Mouse (Mus musculus) forebrain, postnatal 0 days (tissue): ENCODE data around the gene 1810055G02Rik. TPM values are rescaled to one million over a fixed set of nuclear protein-coding genes. Genes with fewer than 3 reads are reported as not detected.

Source experiments
- ATAC-seq: fragments of 200-750 bp; cut with Nextera tagmentation; 2 replicates; pipeline ENCODE4 v1.8.0; 2017; ENCODE audit warnings: mild to moderate bottlenecking, moderate library complexity
- DNase-seq: peaks from one replicate; pipeline ENCODE4 v3.0.0-alpha.2; 2015
- H3K27ac ChIP-seq: fragments of 300-500 bp; sonication (generic); 2 replicates; pipeline ENCODE4 v1.5.1; 2014; ENCODE audit warnings: low read depth, mild to moderate bottlenecking, antibody characterized with exemption, low read length, moderate library complexity, mixed read lengths
- H3K27me3 ChIP-seq: fragments of 300-500 bp; sonication (generic); 2 replicates; pipeline ENCODE4 v1.6.1; 2014; ENCODE audit warnings: mild to moderate bottlenecking, low read length, mixed read lengths; ENCODE audit not compliant: insufficient read depth
- H3K36me3 ChIP-seq: fragments of 300-500 bp; sonication (generic); 2 replicates; pipeline ENCODE4 v1.6.1; 2014; ENCODE audit warnings: mild to moderate bottlenecking, moderate library complexity; ENCODE audit not compliant: insufficient read depth
- H3K4me1 ChIP-seq: fragments of 300-500 bp; sonication (generic); 2 replicates; pipeline ENCODE4 v1.6.1; 2014; ENCODE audit warnings: antibody characterized with exemption; ENCODE audit not compliant: insufficient read depth
- H3K4me2 ChIP-seq: fragments of 300-500 bp; sonication (generic); 2 replicates; pipeline ENCODE4 v1.6.1; 2014; ENCODE audit warnings: low read depth, mild to moderate bottlenecking, moderate library complexity
- H3K4me3 ChIP-seq: fragments of 300-500 bp; sonication (generic); 2 replicates; pipeline ENCODE4 v1.5.1; 2014; ENCODE audit warnings: low read depth, low read length, mixed read lengths
- H3K9ac ChIP-seq: fragments of 300-500 bp; sonication (generic); 2 replicates; pipeline ENCODE4 v1.6.1; 2014; ENCODE audit warnings: mild to moderate bottlenecking
- H3K9me3 ChIP-seq: fragments of 300-500 bp; sonication (generic); 2 replicates; pipeline ENCODE4 v1.6.1; 2016; ENCODE audit warnings: low read length
- CTCF ChIP-seq: sonication (generic); IDR thresholded peaks from 2 replicates; pipeline ENCODE4 v1.5.1; 2016; ENCODE audit warnings: antibody characterized with exemption, control low read depth, low read depth
- WGBS: fragments of 180-500 bp; shearing (Covaris S2); extraction: QIAGEN DNeasy Blood & Tissue Kit; methylation state at CpG from one replicate; pipeline ENCODE4 v1.1.7; 2014; 5-methylcytosine and 5-hydroxymethylcytosine counted together
- polyA plus RNA-seq: library from polyadenylated mRNA; unstranded; fragments of >200 nt; fragmentation: Nextera tagmentation; extraction: Ambion mirVana; gene quantifications from 2 replicates; pipeline ENCODE4 v1.2.1, GENCODE M21; 2015
- total RNA-seq: library from RNA; depleted of rRNA; stranded (reverse); fragments of >200 nt; gene quantifications from 2 replicates; pipeline ENCODE4 v1.2.3, GENCODE M21; 2014; rRNA removed

1810055G02Rik gene
- total RNA-seq: 33.6 and 37.2 TPM in 2 replicates
- 38.4 and 39.0 TPM in 2 replicates for polyA plus RNA-seq

DNA sequence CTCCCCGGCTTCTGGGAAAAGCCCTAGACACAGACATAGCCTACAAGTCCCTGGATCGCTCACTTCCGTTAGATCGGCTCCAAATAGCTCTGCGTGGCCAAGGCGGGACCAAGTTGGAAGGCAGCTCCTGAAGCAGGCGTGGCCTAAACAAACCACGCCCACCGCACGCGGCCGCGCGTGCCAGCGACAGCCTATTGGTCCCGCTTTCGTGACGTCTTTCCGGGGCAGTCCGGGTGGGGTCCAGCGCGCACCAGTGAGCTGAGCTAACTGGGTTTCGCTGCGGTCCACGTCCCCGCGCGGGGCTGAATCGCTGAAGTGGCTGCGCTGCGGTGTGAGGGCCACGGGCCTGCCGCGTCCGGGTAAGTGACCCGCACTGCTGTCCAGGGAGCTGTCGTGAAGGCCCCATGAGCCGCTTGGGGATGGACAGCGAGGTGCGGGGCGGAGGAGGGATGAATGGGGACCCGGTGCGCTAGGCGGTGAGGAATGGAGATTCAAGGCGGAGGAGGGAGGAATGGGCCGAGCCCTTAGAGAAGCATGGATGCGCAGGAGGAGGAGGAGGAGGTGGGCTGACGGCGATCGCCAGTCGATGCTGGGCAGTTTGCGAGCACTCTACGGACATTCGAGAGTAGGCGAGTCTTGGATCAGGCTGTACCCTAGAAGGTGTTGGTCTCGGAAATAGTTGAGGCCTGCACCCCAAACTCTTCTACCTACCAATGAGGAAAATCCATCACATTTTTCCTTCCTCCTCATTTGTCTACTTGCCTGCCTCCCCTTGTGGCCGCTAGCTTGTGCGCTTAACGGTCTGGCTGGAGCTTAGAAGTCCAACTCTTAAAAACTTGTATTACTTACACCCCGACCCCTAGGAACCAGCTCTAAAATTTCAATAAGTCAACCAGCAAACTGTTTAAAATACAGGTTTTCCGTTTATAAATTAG, at the start of gene 1810055G02Rik:
TSS of gene 1810055G02Rik (plus strand) at position 216 of the 935 bp plus-strand sequence.
- ATAC-seq (peak; percentile 98), DNase-seq (peak; percentile 98)
- peak; percentile 34 for TF ChIP-seq CTCF
- Histone ChIP-seq H3K9ac (peak within 1 kb of the TSS; percentile 94), H3K9me3 (no peaks in the 10 kb centered on the region), H3K4me2 (peak within 1 kb of the TSS; percentile 80), H3K4me3 (peak within 1 kb of the TSS; percentile 88), H3K27ac (peak within 1 kb of the TSS; percentile 90), H3K36me3 (no peaks in the 10 kb centered on the region), H3K27me3 (no peaks in the 10 kb centered on the region), H3K4me1 (peaks cover 14% of the 10 kb centered on the region; the same call in 1 of the 2 replicates)
- under 1% methylated on average over 61 of the region's 61 CpGs for WGBS

DNA sequence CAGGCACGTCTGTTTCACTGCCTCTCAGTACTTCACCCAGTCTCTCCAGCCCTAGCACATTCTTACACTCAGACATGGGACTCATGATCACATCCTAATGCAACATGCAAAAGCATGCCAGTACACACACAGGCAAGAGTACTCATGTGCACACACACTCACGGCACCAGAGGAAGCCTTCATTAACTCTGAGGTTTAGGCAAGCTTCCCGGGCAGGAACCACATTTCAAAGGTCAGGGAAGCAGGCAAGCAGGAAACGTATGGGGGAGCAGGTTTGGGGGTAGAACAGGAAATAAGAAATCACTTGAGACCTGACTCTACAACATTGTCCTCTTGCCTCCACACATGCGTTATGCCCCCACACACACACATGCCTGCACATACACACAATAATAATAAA, 42.6 kb upstream of the 1810055G02Rik start:
- H3K27me3 ChIP-seq: no peaks in the 10 kb centered on the region
- TF ChIP-seq CTCF: no peak
- H3K4me3 ChIP-seq: no peak overlapping the region
- DNase-seq: no peak
- no peaks in the 10 kb centered on the region for H3K4me1 ChIP-seq
- no peak overlapping the region for H3K4me2 ChIP-seq
- H3K9me3 ChIP-seq: no peaks in the 10 kb centered on the region
- no peak overlapping the region for H3K9ac ChIP-seq
- no peak for ATAC-seq
- H3K36me3 ChIP-seq: no peaks in the 10 kb centered on the region
- WGBS: 75% methylated on average over 5 of the region's 5 CpGs
- H3K27ac ChIP-seq: no peak overlapping the region

DNA sequence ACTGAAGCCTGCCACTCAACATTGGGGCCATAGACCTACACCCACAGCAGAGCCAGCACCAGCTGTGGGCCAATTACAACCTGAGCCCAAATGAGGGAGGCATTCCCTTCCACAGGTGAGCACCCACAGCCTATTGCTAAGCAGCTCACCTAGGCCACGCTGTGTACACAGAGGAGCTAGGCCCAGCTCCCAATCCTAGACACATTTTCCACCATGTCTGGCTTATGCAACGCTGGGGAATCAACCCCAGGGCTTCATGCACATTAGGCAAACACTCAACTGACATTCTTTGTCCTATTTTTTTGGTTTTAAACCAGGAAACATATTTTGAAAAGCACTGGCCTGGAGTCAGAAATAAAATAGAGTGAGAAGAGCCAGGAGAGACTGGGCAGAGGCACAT, 41.5 kb upstream of the 1810055G02Rik start:
- DNase-seq: no peak
- Histone ChIP-seq H3K27ac (no peak overlapping the region), H3K9me3 (no peaks in the 10 kb centered on the region), H3K4me1 (no peaks in the 10 kb centered on the region), H3K4me2 (no peak overlapping the region), H3K9ac (no peak overlapping the region), H3K36me3 (no peaks in the 10 kb centered on the region), H3K27me3 (no peaks in the 10 kb centered on the region), H3K4me3 (no peak overlapping the region)
- TF ChIP-seq CTCF: no peak
- WGBS: 75% methylated on average over 2 of the region's 2 CpGs
- ATAC-seq: no peak

DNA sequence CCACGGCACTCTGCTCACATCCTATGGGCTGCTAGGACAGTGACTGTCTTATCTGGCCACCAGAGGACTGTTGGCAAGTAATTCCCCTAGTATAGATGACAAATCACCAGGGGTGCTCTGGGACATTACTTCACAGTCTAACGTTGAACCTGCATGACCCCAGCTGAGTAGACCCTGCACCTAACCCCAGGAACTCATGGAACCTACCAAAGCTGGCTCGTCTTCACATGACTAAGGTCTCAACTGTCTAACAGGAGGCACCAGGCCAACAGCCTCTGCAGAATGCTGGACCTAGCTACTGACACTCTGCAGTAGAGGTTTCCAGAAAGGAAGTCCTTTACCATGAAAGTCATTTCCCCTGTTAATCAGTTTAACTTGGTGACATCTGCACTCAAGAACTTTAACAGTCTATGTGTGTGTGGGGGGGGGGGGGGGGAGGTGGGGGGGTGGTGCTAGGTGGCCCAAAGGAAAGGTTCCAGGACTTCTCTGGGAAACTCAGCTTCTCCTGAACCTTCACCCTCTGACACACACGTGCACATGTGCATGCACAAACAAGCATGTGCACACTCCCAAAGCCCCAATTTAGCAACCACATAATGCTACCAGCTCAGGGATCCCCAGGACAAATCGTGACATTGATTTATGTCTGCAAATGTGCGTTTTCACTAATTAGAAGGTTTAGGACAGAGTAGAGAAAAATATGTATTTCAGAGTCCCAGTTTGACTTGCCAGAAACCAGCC, 40.8 kb upstream of the 1810055G02Rik start:
- H3K9ac ChIP-seq: no peak overlapping the region
- H3K36me3 ChIP-seq: no peaks in the 10 kb centered on the region
- ATAC-seq (no peak), DNase-seq (no peak)
- no peaks in the 10 kb centered on the region for H3K9me3 ChIP-seq
- H3K4me3 ChIP-seq: no peak overlapping the region
- no peak overlapping the region for H3K4me2 ChIP-seq
- 78% methylated on average over 6 of the region's 6 CpGs for WGBS
- H3K27ac ChIP-seq: no peak overlapping the region
- no peaks in the 10 kb centered on the region for H3K4me1 ChIP-seq
- TF ChIP-seq CTCF: no peak
- H3K27me3 ChIP-seq: no peaks in the 10 kb centered on the region

DNA sequence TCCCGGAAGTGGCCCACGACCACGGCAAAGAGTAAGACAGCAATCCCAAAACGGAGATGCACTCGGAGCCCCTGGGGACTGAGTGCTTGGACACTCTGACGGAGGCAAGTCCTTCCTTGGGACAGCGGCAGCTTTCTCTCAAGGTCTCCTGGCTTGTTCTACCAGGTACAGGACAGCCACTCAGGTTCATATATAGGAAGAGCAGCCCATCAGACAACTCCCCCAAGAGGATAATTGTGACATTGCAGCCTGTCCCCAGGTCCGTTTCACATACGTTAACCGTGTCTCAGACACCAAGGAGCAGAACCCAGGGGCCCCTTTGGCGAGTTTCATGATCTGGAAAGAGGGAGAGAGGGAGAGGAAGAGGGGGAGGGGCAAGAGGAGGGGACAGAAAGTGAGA, 40.1 kb upstream of the 1810055G02Rik start:
- no peak overlapping the region for H3K4me2 ChIP-seq
- no peak for TF ChIP-seq CTCF
- DNase-seq (no peak), ATAC-seq (no peak)
- WGBS: 82% methylated on average over 11 of the region's 11 CpGs
- H3K9me3 ChIP-seq: no peaks in the 10 kb centered on the region
- H3K4me1 ChIP-seq: no peaks in the 10 kb centered on the region
- no peak overlapping the region for H3K27ac ChIP-seq
- no peaks in the 10 kb centered on the region for H3K27me3 ChIP-seq
- no peak overlapping the region for H3K4me3 ChIP-seq
- H3K9ac ChIP-seq: no peak overlapping the region
- H3K36me3 ChIP-seq: no peaks in the 10 kb centered on the region

DNA sequence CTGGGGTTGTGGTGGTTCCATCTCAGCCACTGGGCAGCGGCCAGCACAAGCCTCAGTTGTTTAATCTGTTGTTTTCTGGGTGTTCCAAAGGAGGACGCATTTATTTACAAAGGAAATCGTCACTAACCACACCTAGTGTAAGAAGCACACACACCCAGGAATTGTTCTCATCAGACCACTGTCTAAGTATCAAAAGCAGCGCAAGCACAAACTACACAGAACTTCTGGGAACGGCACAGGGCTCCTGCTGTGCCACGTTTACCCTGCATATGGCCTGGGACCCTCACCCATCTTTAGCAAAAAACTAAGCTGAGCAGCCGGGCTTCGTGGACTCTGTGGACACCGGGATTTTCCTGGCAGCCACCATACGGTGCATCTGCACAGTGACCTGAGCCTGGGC, 39.5 kb upstream of the 1810055G02Rik start:
- ATAC-seq (no peak), DNase-seq (no peak)
- H3K36me3 ChIP-seq: no peaks in the 10 kb centered on the region
- no peak overlapping the region for H3K4me3 ChIP-seq
- 71% methylated on average over 10 of the region's 10 CpGs for WGBS
- H3K27ac ChIP-seq: no peak overlapping the region
- no peaks in the 10 kb centered on the region for H3K4me1 ChIP-seq
- TF ChIP-seq CTCF: no peak
- H3K9ac ChIP-seq: no peak overlapping the region
- H3K9me3 ChIP-seq: no peaks in the 10 kb centered on the region
- H3K27me3 ChIP-seq: no peaks in the 10 kb centered on the region
- no peak overlapping the region for H3K4me2 ChIP-seq
